Mouse (Mus musculus) ES-E14 (cell line): ENCODE data around the gene Pou3f1. TPM values are rescaled to one million over a fixed set of nuclear protein-coding genes. Genes with fewer than 3 reads are reported as not detected.
A peak's percentile ranks its signal among the peaks of the same experiment; 100 is the strongest.

Experiments used
- DNase-seq: peaks from one replicate; pipeline ENCODE4 v3.0.0-alpha.2; 2013; ENCODE audit warnings: low read depth, low spot score
- H3K27ac ChIP-seq: 2 replicates; pipeline ENCODE4 v1.5.1; 2012; ENCODE audit warnings: low read depth, mild to moderate bottlenecking, low read length, moderate library complexity, mixed read lengths; ENCODE audit not compliant: poor library complexity, insufficient read depth, severe bottlenecking
- H3K36me3 ChIP-seq: 2 replicates; pipeline ENCODE4 v1.6.1; 2012; ENCODE audit warnings: mild to moderate bottlenecking, low read length, moderate library complexity, mixed read lengths; ENCODE audit not compliant: control insufficient read depth, poor library complexity, insufficient read depth, severe bottlenecking
- H3K4me1 ChIP-seq, 2 experiments: fragments of 150-350 bp in 1 of 2; sonication (generic) in 1 of 2; 2 replicates each; pipeline ENCODE4 v1.6.1; 2012; ENCODE audit warnings: low read length in 2 of 2, mild to moderate bottlenecking in 1 of 2, mixed read lengths in 1 of 2; ENCODE audit not compliant: control insufficient read depth in 2 of 2, insufficient read depth in 2 of 2, poor library complexity in 1 of 2
- H3K4me3 ChIP-seq, 2 experiments: fragments of 150-350 bp in 1 of 2; sonication (generic) in 1 of 2; 2 replicates each; pipeline ENCODE4 v1.5.1; 2012; ENCODE audit warnings: low read length in 2 of 2, low read depth in 1 of 2, mild to moderate bottlenecking in 1 of 2, mixed read lengths in 1 of 2; ENCODE audit not compliant: insufficient read depth in 1 of 2, poor library complexity in 1 of 2, severe bottlenecking in 1 of 2
- H3K9ac ChIP-seq: 2 replicates; pipeline ENCODE4 v1.6.1; 2012; ENCODE audit warnings: low read depth, mild to moderate bottlenecking, low read length, mixed read lengths; ENCODE audit not compliant: poor library complexity, insufficient read depth, severe bottlenecking
- H3K9me3 ChIP-seq: fragments of 150-350 bp; sonication (generic); 2 replicates; pipeline ENCODE4 v1.6.1; 2012; ENCODE audit warnings: low read depth, mild to moderate bottlenecking, low read length; ENCODE audit not compliant: control insufficient read depth, insufficient read depth
- CHD2 ChIP-seq: IDR thresholded peaks from 2 replicates; pipeline ENCODE4 v1.6.1; 2014; ENCODE audit warnings: mild to moderate bottlenecking, low read depth, low read length, inconsistent platforms
- HCFC1 ChIP-seq: IDR thresholded peaks from 2 replicates; pipeline ENCODE4 v1.6.1; 2012; ENCODE audit warnings: low read length, inconsistent platforms, borderline replicate concordance; ENCODE audit not compliant: insufficient read depth
- MAFK ChIP-seq: IDR thresholded peaks from 2 replicates; pipeline ENCODE4 v1.6.1; 2014; ENCODE audit warnings: mild to moderate bottlenecking, low read depth, low read length, inconsistent platforms; ENCODE audit not compliant: insufficient read depth
- ZC3H11A ChIP-seq: IDR thresholded peaks from 2 replicates; pipeline ENCODE4 v1.6.1; 2012; ENCODE audit warnings: low read depth, mild to moderate bottlenecking, inconsistent platforms, low read length, borderline replicate concordance
- ZNF384 ChIP-seq: IDR thresholded peaks from 2 replicates; pipeline ENCODE4 v1.6.1; 2012; ENCODE audit warnings: low read depth, low read length, inconsistent platforms
- in situ Hi-C, 2 experiments: fragments of 600-800 bp; cut with MboI; formaldehyde crosslinking; loops; one replicate each; pipeline ENCODE4 v1.15.1; 2025; ENCODE audit warnings: low sequenced_read_pairs in 2 of 2, inconsistent platforms in 1 of 2; ENCODE audit not compliant: unreplicated experiment in 2 of 2
- total RNA-seq: library from RNA; depleted of rRNA; stranded (reverse); fragments of 300-350 nt; gene quantifications from 2 replicates; pipeline ENCODE4 v1.2.3, GENCODE M21; 2012

The Pou3f1 gene
- total RNA-seq, 1 experiment: 6.2 TPM

DNA sequence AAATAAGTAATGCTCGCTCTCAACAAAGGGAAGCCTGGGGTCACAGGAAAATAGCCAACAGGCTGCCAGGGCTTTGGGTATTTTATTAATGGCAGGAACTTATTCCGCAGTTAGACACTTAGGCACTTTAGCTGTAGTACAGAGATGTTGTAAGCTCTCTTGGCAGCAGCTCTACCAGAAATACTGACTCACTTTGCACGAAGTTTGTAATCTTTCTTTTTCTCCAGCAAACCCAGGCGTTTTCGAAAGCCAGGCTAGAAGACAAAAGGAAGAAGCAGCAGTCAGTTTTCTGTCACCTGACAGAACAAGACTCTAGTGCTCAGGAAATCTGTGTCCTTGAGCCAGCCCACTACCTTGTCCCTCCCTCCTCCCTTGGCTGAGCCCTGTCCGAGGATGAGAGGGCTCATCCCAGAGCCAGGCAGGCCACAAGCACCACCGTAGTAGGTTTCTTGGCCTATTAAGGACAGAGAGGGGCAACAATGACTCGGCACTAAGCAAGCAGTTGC, 29.3 kb downstream of the Pou3f1 start:
- Histone ChIP-seq H3K9ac (no peak overlapping the region), H3K4me3 (no peak overlapping the region), H3K4me1 (peaks cover 0 to 2% of the 10 kb centered on the region in 2 experiments; a peak in 1 of 4 replicates), H3K36me3 (peaks cover 22% of the 10 kb centered on the region), H3K27ac (no peak overlapping the region), H3K9me3 (no peaks in the 10 kb centered on the region)
- no peak for DNase-seq
- TF ChIP-seq CHD2 (no peak), ZC3H11A (no peak), ZNF384 (no peak), MAFK (no peak), HCFC1 (no peak)
- in situ Hi-C loops: loop anchor here in 1 of 2 experiments (25.0 kb wide), 1 partner anchor 749 kb away; no protein-coding TSS in a partner anchor

GRCm38 (mm10) chr4:124691455-124691854, 34.8 kb downstream of the Pou3f1 start:
- Histone ChIP-seq H3K4me1 (peaks cover 0 to 6% of the 10 kb centered on the region in 2 experiments; a peak in 1 of 4 replicates), H3K9me3 (no peaks in the 10 kb centered on the region), H3K4me3 (no peak overlapping the region), H3K27ac (no peak overlapping the region), H3K36me3 (0 out of 2 replicates have a peak, but pooled peaks cover 2% of the 10 kb centered on the region), H3K9ac (no peak overlapping the region)
- TF ChIP-seq ZNF384 (no peak), CHD2 (no peak), MAFK (no peak)
- in situ Hi-C loops: loop anchor here in 1 of 2 experiments (25.0 kb wide), 1 partner anchor 754 kb away; no protein-coding TSS in a partner anchor
- DNase-seq: no peak

GRCm38 (mm10) chr4:124692416-124692861, 35.8 kb downstream of the Pou3f1 start:
- DNase-seq: no peak
- H3K27ac ChIP-seq: no peak overlapping the region
- peak overlapping the region; percentile 90 to 95 for H3K4me3 ChIP-seq
- H3K9ac ChIP-seq: peak overlapping the region; percentile 93; the same call in 1 of the 2 replicates
- 0 out of 2 replicates have a peak, but pooled peaks cover 2% of the 10 kb centered on the region for H3K36me3 ChIP-seq
- in situ Hi-C loops: loop anchor here in 1 of 2 experiments (25.0 kb wide), 1 partner anchor 755 kb away; no protein-coding TSS in a partner anchor
- TF ChIP-seq HCFC1 (no peak), MAFK (no peak), ZC3H11A (no peak), CHD2 (no peak), ZNF384 (no peak)
- H3K4me1 ChIP-seq: peaks cover 0 to 4% of the 10 kb centered on the region in 2 experiments; a peak in 1 of 4 replicates
- no peaks in the 10 kb centered on the region for H3K9me3 ChIP-seq

DNA sequence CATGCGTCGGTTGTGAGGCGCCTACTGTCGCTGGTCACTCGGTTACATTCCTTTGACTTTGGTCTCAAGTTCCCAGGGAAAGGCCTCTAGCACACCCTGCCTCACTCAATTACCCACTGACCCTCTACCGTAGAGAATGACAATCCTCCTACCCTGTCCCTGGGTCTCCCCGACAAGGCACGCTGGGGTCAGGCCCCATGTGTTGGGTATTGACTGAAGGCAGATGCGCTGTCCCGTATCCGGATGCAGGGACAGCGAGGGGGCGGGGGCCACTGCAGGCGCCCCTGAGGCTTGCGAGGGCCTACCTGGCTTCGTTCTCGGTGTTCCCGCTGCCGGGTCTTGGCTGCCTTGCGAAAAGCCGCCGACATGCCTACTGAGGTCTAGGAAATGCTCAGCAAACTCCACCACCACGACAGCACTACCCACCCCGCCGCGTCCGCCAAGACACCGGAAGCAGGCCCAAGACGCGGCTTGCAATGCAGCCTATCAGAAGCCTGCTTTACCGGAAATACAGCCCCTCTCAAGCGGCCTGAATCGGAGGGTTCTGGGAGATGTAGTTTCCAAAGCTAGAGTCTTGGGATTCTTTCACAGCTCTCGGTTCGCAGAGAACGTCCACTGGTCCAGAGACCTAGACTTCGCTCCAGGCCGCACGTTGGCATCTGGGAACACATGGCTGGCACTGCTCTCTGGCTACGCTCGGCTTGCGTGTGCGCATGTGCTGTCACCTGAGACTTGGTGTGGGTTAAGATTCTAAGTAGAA, 36.7 kb downstream of the Pou3f1 start, which contains the start of gene Utp11:
TSS of gene Utp11 (minus strand) at position 466 of the 760 bp plus-strand sequence.
- peaks cover 0 to 4% of the 10 kb centered on the region in 2 experiments; a peak in 1 of 4 replicates for H3K4me1 ChIP-seq
- TF ChIP-seq CHD2 (peak; percentile 58; the same call in 1 of the 2 replicates), MAFK (no peak), HCFC1 (peak; percentile 96)
- peak within 1 kb of the TSS; percentile 90 to 95 for H3K4me3 ChIP-seq
- in situ Hi-C loops: loop anchor here in 1 of 2 experiments (25.0 kb wide), 1 partner anchor 756 kb away; no protein-coding TSS in a partner anchor
- no peaks in the 10 kb centered on the region for H3K9me3 ChIP-seq
- DNase-seq: peak; percentile 75
- no peak within 1 kb of the TSS for H3K27ac ChIP-seq
- H3K36me3 ChIP-seq: 0 out of 2 replicates have a peak, but pooled peaks cover 2% of the 10 kb centered on the region
- peak within 1 kb of the TSS; percentile 93 for H3K9ac ChIP-seq
